Mouse (Mus musculus) spleen, adult 2 months (tissue): Measurements from ENCODE around the gene Apobec1.
"Not testable (repeated sequence)": the region's sequence is repeated elsewhere in the genome, so short reads cannot be mapped to it uniquely, and the experiment has no call there.

Source experiments
- CTCF ChIP-seq: fragments of 200-500 bp; IDR thresholded peaks from 2 replicates; pipeline ENCODE4 v1.5.1; 2011; ENCODE audit warnings: mild to moderate bottlenecking, inconsistent platforms; ENCODE audit not compliant: insufficient read depth, insufficient read length, insufficient replicate concordance; ENCODE audit errors: extremely low read depth
- POLR2A ChIP-seq: fragments of 200-500 bp; IDR thresholded peaks from 2 replicates; pipeline ENCODE4 v1.6.1; 2011; ENCODE audit warnings: low read depth, low read length, inconsistent platforms

DNA sequence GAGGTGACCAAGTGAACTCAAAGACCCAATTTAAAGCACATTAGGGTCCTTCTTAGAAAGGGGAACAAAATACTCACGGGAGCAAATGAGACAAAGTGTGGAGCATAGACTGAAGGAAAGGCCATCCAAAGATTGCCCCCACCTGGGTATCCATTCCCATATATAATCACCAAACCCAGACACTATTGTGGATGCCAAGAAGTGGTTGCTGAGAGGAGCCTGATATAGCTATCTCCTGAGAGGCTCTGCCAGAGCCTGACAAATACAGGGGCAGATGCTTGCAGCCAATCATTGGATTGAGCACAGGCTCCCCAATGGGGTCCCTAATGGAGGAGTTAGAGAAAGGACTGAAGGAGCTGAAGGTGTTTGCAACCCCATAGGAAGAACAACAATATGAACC is 27.2 kb downstream of the Apobec1 start:
- TF ChIP-seq POLR2A, CTCF: not testable (repeated sequence)
